ENCODE assay signal across 8 mouse cellular contexts in the genomic region with DNA sequence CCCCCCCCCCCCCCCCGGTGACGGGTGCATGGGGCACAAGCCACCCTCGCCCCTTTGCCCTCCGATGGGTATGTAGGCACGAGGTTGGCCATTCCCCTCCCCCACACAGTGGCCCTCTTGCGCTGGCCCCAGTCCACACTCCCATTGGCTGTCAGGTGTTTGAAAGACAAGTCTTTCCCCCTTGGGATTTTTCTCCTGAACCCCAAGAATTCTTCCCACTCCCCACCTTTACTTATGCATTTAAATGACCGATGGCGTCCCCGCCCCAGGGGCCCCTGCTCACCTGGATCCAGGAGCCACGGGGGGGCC. TPM values are rescaled to one million over a fixed set of nuclear protein-coding genes. Genes with fewer than 3 reads are reported as not detected.
DNase-seq lines count a peak whose midpoint lies in the region; ATAC-seq and TF ChIP-seq lines count a peak whose summit lies in the region.

No protein-coding gene starts in this region.

- no peak for ATAC-seq in forebrain, postnatal 0 days
- ATAC-seq in liver, postnatal 0 days: peak; percentile 10

- peak overlapping the region; percentile 99 for H3K27ac ChIP-seq in spleen, adult 2 months (ENCODE audit: insufficient read depth, low read length)
- peak overlapping the region; percentile 100 for H3K27ac ChIP-seq in forebrain, postnatal 0 days (ENCODE audit: low read depth, low read length)
- peak overlapping the region; percentile 100 for H3K27ac ChIP-seq in liver, postnatal 0 days (ENCODE audit: low read depth)

- H3K4me1 ChIP-seq in spleen, adult 2 months (ENCODE audit: control insufficient read depth, insufficient read depth, insufficient read length): peaks cover 10% of the 10 kb centered on the region; the same call in 1 of the 2 replicates
- peaks cover 6% of the 10 kb centered on the region; the same call in 1 of the 2 replicates for H3K4me1 ChIP-seq in forebrain, postnatal 0 days (ENCODE audit: insufficient read depth)
- H3K4me1 ChIP-seq in liver, postnatal 0 days (ENCODE audit: insufficient read depth): peaks cover 22% of the 10 kb centered on the region

- no peak for TF ChIP-seq EP300 in liver, postnatal 0 days (IDR thresholded peaks at IDR 0.05; ENCODE audit: low read depth)

- DNase-seq in spleen, adult 2 months (ENCODE audit: low read depth in 1 of 2, low spot score in 2 of 2): peak in 1 of 2 experiments; percentile 56
- no peak for DNase-seq in spleen, adult 12 weeks (ENCODE audit: low spot score)
- DNase-seq in c-Kit-positive CD71-positive TER-119-positive erythroid progenitor cells, embryonic 14.5 days (ENCODE audit: low spot score): peak; percentile 53
- DNase-seq in forebrain, postnatal 0 days: no peak
- DNase-seq in kidney, adult 8-10 months: peak; percentile 81 to 82
- peak; percentile 78 for DNase-seq in liver, postnatal 0 days
- DNase-seq in ovary, postnatal 10 days (ENCODE audit: low spot score): peak; percentile 63
- DNase-seq in thymus, postnatal 14 days: no peak

- peak overlapping the region; percentile 87 for H3K9ac ChIP-seq in forebrain, postnatal 0 days
- peak overlapping the region; percentile 93 for H3K9ac ChIP-seq in liver, postnatal 0 days (replicated peaks)

- no peaks in the 10 kb centered on the region for H3K9me3 ChIP-seq in forebrain, postnatal 0 days (ENCODE audit: low read length)
- H3K9me3 ChIP-seq in liver, postnatal 0 days (ENCODE audit: low read length): no peaks in the 10 kb centered on the region

- WGBS in spleen, adult 2 months: 3% methylated on average over 7 of the region's 10 CpGs
- under 1% methylated on average over 10 of the region's 10 CpGs for WGBS in forebrain, postnatal 0 days
- 2% methylated on average over 8 of the region's 10 CpGs for WGBS in liver, postnatal 0 days (ENCODE audit: insufficient replicate concordance)

- no peak for TF ChIP-seq POLR2A in spleen, adult 2 months (IDR thresholded peaks at IDR 0.05; ENCODE audit: low read depth, low read length)

- peak overlapping the region; percentile 88 for H3K4me2 ChIP-seq in forebrain, postnatal 0 days (ENCODE audit: low read depth)
- H3K4me2 ChIP-seq in liver, postnatal 0 days (ENCODE audit: low read depth, low read length): peak overlapping the region; percentile 98

- H3K27me3 ChIP-seq in spleen, adult 2 months (ENCODE audit: control insufficient read depth, insufficient read depth, low read length): no peaks in the 10 kb centered on the region
- H3K27me3 ChIP-seq in forebrain, postnatal 0 days (ENCODE audit: insufficient read depth, low read length): no peaks in the 10 kb centered on the region
- H3K27me3 ChIP-seq in liver, postnatal 0 days (ENCODE audit: insufficient read depth, low read length): no peaks in the 10 kb centered on the region

- peak overlapping the region; percentile 75 for H3K4me3 ChIP-seq in spleen, adult 2 months (ENCODE audit: extremely low read depth, insufficient read depth, insufficient read length)
- peak overlapping the region; percentile 59 for H3K4me3 ChIP-seq in forebrain, postnatal 0 days (ENCODE audit: low read depth, low read length)
- H3K4me3 ChIP-seq in liver, postnatal 0 days (ENCODE audit: low read depth, low read length): peak overlapping the region; percentile 97

- no peak for TF ChIP-seq CTCF in spleen, adult 2 months (IDR thresholded peaks at IDR 0.05; ENCODE audit: extremely low read depth, insufficient read depth, insufficient read length, insufficient replicate concordance)
- TF ChIP-seq CTCF in forebrain, postnatal 0 days (IDR thresholded peaks at IDR 0.05; ENCODE audit: low read depth): no peak
- no peak for TF ChIP-seq CTCF in liver, postnatal 0 days (IDR thresholded peaks at IDR 0.05; ENCODE audit: low read depth)

- H3K36me3 ChIP-seq in spleen, adult 2 months (ENCODE audit: control insufficient read depth, insufficient read depth, low read length): peaks cover 14% of the 10 kb centered on the region
- peaks cover 10% of the 10 kb centered on the region for H3K36me3 ChIP-seq in forebrain, postnatal 0 days (ENCODE audit: insufficient read depth)
- H3K36me3 ChIP-seq in liver, postnatal 0 days (replicated peaks; ENCODE audit: insufficient read depth, low read length): peaks cover 6% of the 10 kb centered on the region

RNA-seq across cellular contexts. Expression of a gene that starts 0.6 kb away (rescaled TPM):
- 97.9 and 112 TPM in 2 replicates for polyA plus RNA-seq in spleen, adult 2 months (2012; rRNA removed)
- total RNA-seq in forebrain, postnatal 0 days (2014; rRNA removed): 191 and 219 TPM in 2 replicates
- polyA plus RNA-seq in forebrain, postnatal 0 days (2015; fragmentation: Nextera tagmentation; extraction: Ambion mirVana): 122 and 129 TPM in 2 replicates
- polyA plus RNA-seq in liver, postnatal 0 days (2015; fragmentation: Nextera tagmentation; extraction: Ambion mirVana): 29.2 and 32.5 TPM in 2 replicates

RNA-seq across cellular contexts. Expression of a gene that starts 2.5 kb away (rescaled TPM):
- 302 and 363 TPM in 2 replicates for polyA plus RNA-seq in spleen, adult 2 months (2012; rRNA removed)
- total RNA-seq in forebrain, postnatal 0 days (2014; rRNA removed): 21.5 and 25.7 TPM in 2 replicates
- polyA plus RNA-seq in forebrain, postnatal 0 days (2015; fragmentation: Nextera tagmentation; extraction: Ambion mirVana): 19.2 and 23.5 TPM in 2 replicates
- 9.7 and 11.9 TPM in 2 replicates for polyA plus RNA-seq in liver, postnatal 0 days (2015; fragmentation: Nextera tagmentation; extraction: Ambion mirVana)

RNA-seq across cellular contexts. Expression of a gene that starts 21.3 kb away (rescaled TPM):
- 456 and 587 TPM in 2 replicates for polyA plus RNA-seq in spleen, adult 2 months (2012; rRNA removed)
- 2.2 and 2.4 TPM in 2 replicates for total RNA-seq in forebrain, postnatal 0 days (2014; rRNA removed)
- 0.72 and 1.0 TPM in 2 replicates for polyA plus RNA-seq in forebrain, postnatal 0 days (2015; fragmentation: Nextera tagmentation; extraction: Ambion mirVana)
- polyA plus RNA-seq in liver, postnatal 0 days (2015; fragmentation: Nextera tagmentation; extraction: Ambion mirVana): 1.9 and 2.1 TPM in 2 replicates

RNA-seq across cellular contexts. Expression of a gene that starts 29.7 kb away (rescaled TPM):
- polyA plus RNA-seq in spleen, adult 2 months (2012; rRNA removed): 228 and 326 TPM in 2 replicates
- not detected in 2 replicates for total RNA-seq in forebrain, postnatal 0 days (2014; rRNA removed)
- polyA plus RNA-seq in forebrain, postnatal 0 days (2015; fragmentation: Nextera tagmentation; extraction: Ambion mirVana): 0.13 TPM in 1 of 2 replicates, not detected in the other
- 0.72 and 0.85 TPM in 2 replicates for polyA plus RNA-seq in liver, postnatal 0 days (2015; fragmentation: Nextera tagmentation; extraction: Ambion mirVana)

RNA-seq across cellular contexts. Expression of a gene that starts 31.0 kb away (rescaled TPM):
- polyA plus RNA-seq in spleen, adult 2 months (2012; rRNA removed): 322 and 426 TPM in 2 replicates
- 0.62 and 2.8 TPM in 2 replicates for total RNA-seq in forebrain, postnatal 0 days (2014; rRNA removed)
- 1.5 and 1.7 TPM in 2 replicates for polyA plus RNA-seq in forebrain, postnatal 0 days (2015; fragmentation: Nextera tagmentation; extraction: Ambion mirVana)
- 3.9 and 4.0 TPM in 2 replicates for polyA plus RNA-seq in liver, postnatal 0 days (2015; fragmentation: Nextera tagmentation; extraction: Ambion mirVana)

Comparison
In these comparisons a context has a peak if more than half of its experiments do, and no peak if none do; other contexts are left out.
1. DNase-seq: peak in c-Kit-positive CD71-positive TER-119-positive erythroid progenitor cells, embryonic 14.5 days (single experiment), kidney, adult 8-10 months (2 of 2), liver, postnatal 0 days (single experiment) and ovary, postnatal 10 days (single experiment); none in spleen, adult 12 weeks (single experiment), forebrain, postnatal 0 days (single experiment) and thymus, postnatal 14 days (single experiment).
2. RNA of a gene that starts 2.5 kb away (polyA plus RNA-seq): 302 to 363 TPM in spleen, adult 2 months; 19.2 to 23.5 TPM in forebrain, postnatal 0 days and 9.7 to 11.9 TPM in liver, postnatal 0 days; every median in the first group is over 10 times any median in the second.
3. RNA of a gene that starts 21.3 kb away (polyA plus RNA-seq): 456 to 587 TPM in spleen, adult 2 months; 1.9 to 2.1 TPM in liver, postnatal 0 days and 0.72 to 1.0 TPM in forebrain, postnatal 0 days; every median in the first group is over 100 times any median in the second.
4. Peak in every context shown above with its lines, with median percentiles within 50 percentile points of each other: H3K27ac ChIP-seq and H3K4me3 ChIP-seq.